Mouse (Mus musculus): ENCODE data around the gene Rasl10a.

GRCm38 (mm10) chr11:5028228-5028627, 29.7 kb upstream of the Rasl10a start:
- no peak for TF ChIP-seq GATA1 (IDR thresholded peaks at IDR 0.05; ENCODE audit: borderline replicate concordance, low read length)
- no peak for TF ChIP-seq FLI1 (IDR thresholded peaks at IDR 0.05; ENCODE audit: low read length)
